Mouse (Mus musculus): ENCODE results near the gene Tnfaip8l3.

Tnfaip8l3 gene

GRCm38 (mm10) chr9:53990921-53991320, 77.3 kb downstream of the Tnfaip8l3 start:
- no peak for DNase-seq (ENCODE audit: low read depth, low spot score)

GRCm38 (mm10) chr9:53986972-53987371, 81.2 kb downstream of the Tnfaip8l3 start:
- no peak for DNase-seq (ENCODE audit: low read depth, low spot score)

GRCm38 (mm10) chr9:53984868-53985267, 83.3 kb downstream of the Tnfaip8l3 start:
- DNase-seq (ENCODE audit: low read depth, low spot score): no peak

- no peak for DNase-seq (ENCODE audit: low read depth, low spot score)
Measured at GRCm38 (mm10) chr9:53975122-53975518, 93.1 kb downstream of the Tnfaip8l3 start, which contains the start of gene Elmod1. Gene Elmod1, minus strand, starts transcription at chr9:53975301.

GRCm38 (mm10) chr9:53974328-53975121, 93.7 kb downstream of the Tnfaip8l3 start:
- no peak for DNase-seq (ENCODE audit: low read depth, low spot score)

- no peak for DNase-seq (ENCODE audit: low read depth, low spot score)
Measured at GRCm38 (mm10) chr9:53973929-53974327, 94.3 kb downstream of the Tnfaip8l3 start.
